Mouse (Mus musculus): ENCODE data around the gene Mdh1. TPM values are rescaled to one million over a fixed set of nuclear protein-coding genes. Genes with fewer than 3 reads are reported as not detected.

The Mdh1 gene
- polyA plus RNA-seq, 2 experiments = 80.4 to 184 TPM

DNA sequence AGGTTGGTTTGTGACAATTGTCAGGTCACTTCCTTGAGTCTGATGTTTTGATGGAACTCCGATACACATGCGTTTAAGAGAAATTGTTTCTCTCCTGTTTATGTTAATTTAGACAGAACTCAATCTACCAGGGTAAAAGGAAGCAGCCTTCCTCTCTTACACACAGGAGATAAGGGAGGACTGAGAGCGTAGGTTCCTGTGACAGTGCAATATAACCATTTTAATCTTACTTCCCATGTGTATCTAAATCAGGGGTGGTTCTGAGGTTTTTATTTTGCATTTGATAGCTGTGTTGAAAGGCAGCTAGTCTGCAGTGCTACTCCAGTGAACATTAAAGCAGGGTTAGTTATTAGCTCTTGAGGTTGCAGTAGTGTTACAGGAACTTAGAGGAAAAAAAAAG is 20.1 kb downstream of the Mdh1 start:
- Histone ChIP-seq H3K27me3 (ENCODE audit: control insufficient read depth, insufficient read depth, low read length) (no peaks in the 10 kb centered on the region), H3K9me3 (ENCODE audit: control insufficient read depth, low read length) (no peaks in the 10 kb centered on the region), H3K4me1 (replicated peaks; ENCODE audit: control insufficient read depth in 2 of 2, insufficient read depth in 2 of 2, low read length in 1 of 2) (peaks cover 4 to 8% of the 10 kb centered on the region in 2 experiments), H3K4me2 (ENCODE audit: low read depth) (no peak overlapping the region), H3K36me3 (replicated peaks; ENCODE audit: control insufficient read depth, insufficient read depth, low read depth) (no peaks in the 10 kb centered on the region), H3K4me3 (ENCODE audit: insufficient read depth in 1 of 2, low read depth in 2 of 2, low read length in 2 of 2) (no peak overlapping the region), H3K27ac (no peak overlapping the region), H3K9ac (replicated peaks) (no peak overlapping the region)
- no peak for DNase-seq (ENCODE audit: low read depth in 3 of 3, low spot score in 3 of 3)
- ATAC-seq (ENCODE audit: insufficient read depth) = no peak
- WGBS (ENCODE audit: insufficient replicate concordance) = 9% methylated on average over 3 of the region's 3 CpGs
- TF ChIP-seq CTCF (IDR thresholded peaks at IDR 0.05; ENCODE audit: low read depth) = no peak
- TF ChIP-seq EP300 (IDR thresholded peaks at IDR 0.05; ENCODE audit: low read depth) = no peak

DNA sequence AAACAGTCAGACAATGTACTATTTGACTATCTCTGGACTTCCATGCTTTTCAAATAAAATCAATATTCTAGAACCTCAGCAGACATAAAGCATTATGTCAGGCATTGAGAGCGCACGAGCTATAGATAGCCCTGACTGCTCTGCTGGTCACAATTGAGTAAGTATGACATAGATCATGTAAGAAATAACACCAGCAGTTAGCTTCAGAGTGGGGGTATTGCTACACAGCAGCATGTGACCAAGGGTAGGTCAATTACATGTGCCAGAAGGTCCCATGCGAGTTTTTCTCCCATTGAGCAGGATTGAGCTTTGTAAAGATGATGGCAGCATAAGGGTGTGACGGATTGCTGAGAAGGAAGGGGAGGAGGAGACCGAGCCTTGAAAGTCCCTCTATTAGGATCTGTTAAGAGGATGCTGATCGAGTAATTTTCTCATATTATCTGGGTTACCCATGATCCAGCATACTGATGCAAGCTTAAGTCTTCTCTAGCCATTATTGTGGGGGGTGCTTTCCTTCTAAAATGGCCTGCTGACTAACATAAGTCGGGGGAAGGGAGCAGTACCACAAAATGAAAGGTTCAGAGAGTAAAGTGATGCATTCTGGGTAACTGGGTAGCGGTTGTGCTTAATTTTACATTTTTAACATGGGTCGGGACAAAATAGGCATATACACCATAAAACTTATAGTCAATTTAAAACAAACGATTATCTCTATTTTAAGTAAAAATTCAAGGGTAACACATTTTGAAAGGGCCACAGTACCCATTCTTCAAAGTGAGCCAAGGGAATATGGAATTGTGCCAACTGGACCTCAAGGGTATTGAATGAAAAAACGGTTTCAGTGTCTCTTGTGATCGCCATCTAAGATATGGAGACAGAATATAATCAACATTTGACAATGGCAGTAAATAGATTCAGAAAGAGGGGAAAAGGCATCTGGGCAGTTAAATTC is 21.7 kb downstream of the Mdh1 start:
- Histone ChIP-seq H3K4me3 (ENCODE audit: insufficient read depth in 1 of 2, low read depth in 2 of 2, low read length in 2 of 2) (peak overlapping the region in 1 of 2 experiments; percentile 43; a peak in 2 of 4 replicates), H3K4me2 (ENCODE audit: low read depth) (peak overlapping the region; percentile 58)

DNA sequence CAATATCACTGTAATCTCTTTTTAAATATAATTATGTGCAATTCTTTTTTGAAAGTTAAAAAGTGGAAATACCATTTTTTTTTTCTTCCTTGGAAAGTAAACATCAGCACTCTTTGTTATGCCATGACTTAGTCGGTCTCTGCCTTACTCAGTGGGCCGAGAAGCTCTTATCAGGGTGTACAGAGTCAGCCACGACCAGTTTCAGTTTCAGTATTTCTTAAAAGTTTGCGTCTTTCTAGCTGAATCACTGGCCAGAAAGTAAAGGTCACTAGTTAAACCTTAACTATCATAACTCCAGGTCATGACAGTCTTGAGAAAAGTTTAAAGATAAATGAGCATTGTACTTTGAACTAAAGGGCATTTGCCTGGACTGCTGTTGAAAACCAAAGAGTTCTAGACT is 22.4 kb downstream of the Mdh1 start:
- peak overlapping the region; percentile 51 for H3K9ac ChIP-seq (replicated peaks)
- H3K36me3 ChIP-seq (replicated peaks; ENCODE audit: control insufficient read depth, insufficient read depth, low read depth) = no peaks in the 10 kb centered on the region
- H3K4me3 ChIP-seq (ENCODE audit: insufficient read depth in 1 of 2, low read depth in 2 of 2, low read length in 2 of 2) = peak overlapping the region in 1 of 2 experiments; percentile 43; a peak in 2 of 4 replicates
- H3K9me3 ChIP-seq (ENCODE audit: control insufficient read depth, low read length) = no peaks in the 10 kb centered on the region
- ATAC-seq (ENCODE audit: insufficient read depth) (peak; percentile 56; the same call in 1 of the 2 replicates), DNase-seq (ENCODE audit: low read depth in 3 of 3, low spot score in 3 of 3) (no peak)
- peak overlapping the region; percentile 58 for H3K4me2 ChIP-seq (ENCODE audit: low read depth)
- TF ChIP-seq EP300 (IDR thresholded peaks at IDR 0.05; ENCODE audit: low read depth) (no peak), CTCF (IDR thresholded peaks at IDR 0.05; ENCODE audit: low read depth) (no peak)
- H3K27me3 ChIP-seq (ENCODE audit: control insufficient read depth, insufficient read depth, low read length) = no peaks in the 10 kb centered on the region
- H3K27ac ChIP-seq = no peak overlapping the region
- peaks cover 4 to 8% of the 10 kb centered on the region in 2 experiments for H3K4me1 ChIP-seq (replicated peaks; ENCODE audit: control insufficient read depth in 2 of 2, insufficient read depth in 2 of 2, low read length in 1 of 2)
- 4% methylated on average over 4 of the region's 4 CpGs for WGBS (ENCODE audit: insufficient replicate concordance)

More for the DNA sequence above, 21.7 kb downstream of the Mdh1 start:
- Histone ChIP-seq H3K9ac (replicated peaks) (peak overlapping the region; percentile 51), H3K9me3 (ENCODE audit: control insufficient read depth, low read length) (no peaks in the 10 kb centered on the region), H3K27me3 (ENCODE audit: control insufficient read depth, insufficient read depth, low read length) (no peaks in the 10 kb centered on the region), H3K36me3 (replicated peaks; ENCODE audit: control insufficient read depth, insufficient read depth, low read depth) (no peaks in the 10 kb centered on the region), H3K27ac (no peak overlapping the region), H3K4me1 (replicated peaks; ENCODE audit: control insufficient read depth in 2 of 2, insufficient read depth in 2 of 2, low read length in 1 of 2) (peaks cover 4 to 8% of the 10 kb centered on the region in 2 experiments)
- no peak for TF ChIP-seq EP300 (IDR thresholded peaks at IDR 0.05; ENCODE audit: low read depth)
- TF ChIP-seq CTCF (IDR thresholded peaks at IDR 0.05; ENCODE audit: low read depth) = no peak
- 64% methylated on average over 12 of the region's 12 CpGs for WGBS (ENCODE audit: insufficient replicate concordance)
- DNase-seq (ENCODE audit: low read depth in 3 of 3, low spot score in 3 of 3) (no peak), ATAC-seq (ENCODE audit: insufficient read depth) (peak; percentile 39; the same call in 1 of the 2 replicates)

DNA sequence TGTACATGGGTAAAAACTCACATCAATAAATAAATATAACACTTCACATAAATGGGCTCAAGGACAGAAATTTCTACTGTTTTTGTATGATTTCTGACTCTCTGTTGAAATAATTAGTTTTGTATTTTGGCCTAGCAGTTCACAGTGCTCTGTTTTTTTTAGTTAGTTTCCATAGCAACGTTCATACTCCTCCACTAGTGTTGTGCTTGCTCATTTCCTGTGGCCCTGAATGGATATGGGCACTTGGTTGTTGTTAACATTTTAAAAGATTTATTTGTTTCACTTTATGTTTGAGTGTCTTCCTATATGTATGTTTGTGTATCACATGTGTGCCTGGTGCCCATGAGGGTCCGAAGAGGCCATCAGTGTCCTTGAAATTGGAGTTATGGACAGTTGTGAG is 23.1 kb downstream of the Mdh1 start:
- WGBS (ENCODE audit: insufficient replicate concordance) = 57% methylated on average over 2 of the region's 2 CpGs
- ATAC-seq (ENCODE audit: insufficient read depth) = no peak

DNA sequence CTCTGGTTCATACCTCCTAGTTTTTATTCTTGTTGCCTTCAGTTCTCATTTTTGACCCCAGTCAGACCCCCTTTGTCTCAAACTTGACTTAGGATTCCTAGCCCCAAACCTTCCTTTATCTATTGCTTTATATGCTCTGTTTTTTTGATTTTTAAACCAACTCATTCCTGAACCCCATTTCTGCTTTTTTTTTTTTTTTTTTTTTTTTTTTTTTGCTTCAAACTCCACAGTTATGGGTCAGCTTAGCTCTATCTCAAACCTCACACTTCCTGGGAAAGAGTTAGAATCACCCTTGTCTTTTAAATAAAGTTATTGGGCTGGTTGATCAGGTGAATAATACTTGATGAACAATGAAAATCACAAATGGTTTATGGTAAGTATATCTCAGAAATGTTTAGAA is 24.6 kb downstream of the Mdh1 start:
- H3K4me2 ChIP-seq (ENCODE audit: low read depth) = no peak overlapping the region
- ATAC-seq (ENCODE audit: insufficient read depth) (no peak), DNase-seq (ENCODE audit: low read depth in 3 of 3, low spot score in 3 of 3) (no peak)
- H3K4me1 ChIP-seq (replicated peaks; ENCODE audit: control insufficient read depth in 2 of 2, insufficient read depth in 2 of 2, low read length in 1 of 2) = peaks cover 4 to 8% of the 10 kb centered on the region in 2 experiments
- H3K27ac ChIP-seq = no peak overlapping the region
- H3K27me3 ChIP-seq (ENCODE audit: control insufficient read depth, insufficient read depth, low read length) = no peaks in the 10 kb centered on the region
- no peak overlapping the region for H3K9ac ChIP-seq (replicated peaks)
- TF ChIP-seq EP300 (IDR thresholded peaks at IDR 0.05; ENCODE audit: low read depth) = no peak
- no peak for TF ChIP-seq CTCF (IDR thresholded peaks at IDR 0.05; ENCODE audit: low read depth)
- H3K36me3 ChIP-seq (replicated peaks; ENCODE audit: control insufficient read depth, insufficient read depth, low read depth) = no peaks in the 10 kb centered on the region
- H3K4me3 ChIP-seq (ENCODE audit: insufficient read depth in 1 of 2, low read depth in 2 of 2, low read length in 2 of 2) = no peak overlapping the region
- H3K9me3 ChIP-seq (ENCODE audit: control insufficient read depth, low read length) = no peaks in the 10 kb centered on the region

More for the DNA sequence above, 23.1 kb downstream of the Mdh1 start:
- Histone ChIP-seq H3K27ac (no peak overlapping the region), H3K9me3 (ENCODE audit: control insufficient read depth, low read length) (no peaks in the 10 kb centered on the region), H3K27me3 (ENCODE audit: control insufficient read depth, insufficient read depth, low read length) (no peaks in the 10 kb centered on the region), H3K4me1 (replicated peaks; ENCODE audit: control insufficient read depth in 2 of 2, insufficient read depth in 2 of 2, low read length in 1 of 2) (peaks cover 4 to 8% of the 10 kb centered on the region in 2 experiments), H3K36me3 (replicated peaks; ENCODE audit: control insufficient read depth, insufficient read depth, low read depth) (no peaks in the 10 kb centered on the region), H3K9ac (replicated peaks) (no peak overlapping the region), H3K4me3 (ENCODE audit: insufficient read depth in 1 of 2, low read depth in 2 of 2, low read length in 2 of 2) (no peak overlapping the region), H3K4me2 (ENCODE audit: low read depth) (no peak overlapping the region)
- TF ChIP-seq CTCF (IDR thresholded peaks at IDR 0.05; ENCODE audit: low read depth) (no peak), EP300 (IDR thresholded peaks at IDR 0.05; ENCODE audit: low read depth) (no peak)
- DNase-seq (ENCODE audit: low read depth in 3 of 3, low spot score in 3 of 3) = no peak

Data from liver, embryonic 14.5 days (tissue).